Mouse (Mus musculus) thymus, postnatal 36 days (tissue): ENCODE data around the gene Slc47a2.

Experiments used
- DNase-seq, 2 experiments: peaks; one replicate each; pipeline ENCODE4 v3.0.0; 2022; ENCODE audit warnings: mixed read lengths in 2 of 2

Gene Slc47a2

GRCm38 (mm10) chr11:61342505-61343420 lies at the start of gene Slc47a2:
Gene Slc47a2, minus strand, starts transcription at chr11:61342860.
- peak in 1 of 2 experiments; percentile 15 for DNase-seq

- DNase-seq = no peak
Measured at GRCm38 (mm10) chr11:61388936-61389335, 46.3 kb upstream of the Slc47a2 start.

GRCm38 (mm10) chr11:61388012-61388411 lies 45.4 kb upstream of the Slc47a2 start:
- DNase-seq = peak; percentile 10 to 22

GRCm38 (mm10) chr11:61387233-61387632 lies 44.6 kb upstream of the Slc47a2 start:
- DNase-seq = no peak

GRCm38 (mm10) chr11:61385725-61386124 lies 43.1 kb upstream of the Slc47a2 start:
- no peak for DNase-seq

GRCm38 (mm10) chr11:61381272-61381671 lies 38.6 kb upstream of the Slc47a2 start:
- no peak for DNase-seq

- DNase-seq = no peak
Measured at GRCm38 (mm10) chr11:61378651-61379050, 36.0 kb upstream of the Slc47a2 start.

- no peak for DNase-seq
Measured at GRCm38 (mm10) chr11:61377881-61378613, 35.4 kb upstream of the Slc47a2 start, which contains the start of gene Slc47a1. Gene Slc47a1, minus strand, starts transcription at chr11:61378345.

- DNase-seq = no peak
Measured at GRCm38 (mm10) chr11:61368668-61369067, 26.0 kb upstream of the Slc47a2 start.

- DNase-seq = no peak
Measured at GRCm38 (mm10) chr11:61366517-61367273, 24.0 kb upstream of the Slc47a2 start.

- DNase-seq = no peak
Measured at GRCm38 (mm10) chr11:61365938-61366337, 23.3 kb upstream of the Slc47a2 start.

- DNase-seq = no peak
Measured at GRCm38 (mm10) chr11:61364096-61364495, 21.4 kb upstream of the Slc47a2 start.

GRCm38 (mm10) chr11:61361515-61362190 lies 19.0 kb upstream of the Slc47a2 start:
- DNase-seq = no peak

- DNase-seq = no peak
Measured at GRCm38 (mm10) chr11:61356600-61356999, 13.9 kb upstream of the Slc47a2 start.

GRCm38 (mm10) chr11:61356111-61356510 lies 13.5 kb upstream of the Slc47a2 start:
- DNase-seq = no peak

GRCm38 (mm10) chr11:61355351-61355750 lies 12.7 kb upstream of the Slc47a2 start:
- DNase-seq = no peak

- no peak for DNase-seq
Measured at GRCm38 (mm10) chr11:61354346-61354745, 11.7 kb upstream of the Slc47a2 start.

- no peak for DNase-seq
Measured at GRCm38 (mm10) chr11:61353038-61353437, 10.4 kb upstream of the Slc47a2 start.

GRCm38 (mm10) chr11:61352138-61352651 lies 9.5 kb upstream of the Slc47a2 start:
- DNase-seq = no peak

- peak; percentile 77 to 78 for DNase-seq
Measured at GRCm38 (mm10) chr11:61349337-61349736, 6.7 kb upstream of the Slc47a2 start.

- no peak for DNase-seq
Measured at GRCm38 (mm10) chr11:61346133-61346532, 3.5 kb upstream of the Slc47a2 start.

- DNase-seq = no peak
Measured at GRCm38 (mm10) chr11:61341971-61342370, 689 bp downstream of the Slc47a2 start.
